Mouse (Mus musculus): ENCODE measurements around the gene Rnf43. TPM values are rescaled to one million over a fixed set of nuclear protein-coding genes. Genes with fewer than 3 reads are reported as not detected.

The Rnf43 gene
- not detected for polyA plus RNA-seq (2012; fragmentation: generic; extraction: Trizol)
- long read RNA-seq, experiment 1, result 0 reads
- long read RNA-seq, experiment 2, result 0 reads

DNA sequence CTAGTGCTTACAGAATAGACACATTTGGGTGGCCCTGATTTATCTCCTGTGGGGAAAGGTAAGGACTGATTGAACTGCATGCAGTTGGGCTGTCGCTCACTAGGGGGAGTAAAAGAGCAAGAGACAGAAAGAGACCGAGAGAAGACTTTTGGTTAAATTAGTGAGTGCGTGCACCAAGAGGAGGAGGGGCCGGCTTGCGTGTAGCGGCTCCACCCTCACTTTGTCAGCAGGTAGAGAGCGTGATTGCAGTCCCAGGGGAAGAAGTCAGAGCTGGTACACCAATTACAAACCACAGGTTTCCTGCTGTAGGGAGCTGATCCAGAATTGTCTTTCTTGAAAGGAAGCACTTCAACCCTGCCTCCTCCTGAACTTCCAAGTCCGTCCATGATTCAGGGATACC lies at the start of gene Rnf43:
Gene Rnf43, plus strand, starts transcription at position 316 of the 400 bp plus-strand sequence.
- TF ChIP-seq CTCF (IDR thresholded peaks at IDR 0.05; ENCODE audit: control insufficient read depth, insufficient read depth, insufficient read length), result peak; percentile 44
- no peak for TF ChIP-seq USF1 (IDR thresholded peaks at IDR 0.05; ENCODE audit: low read depth)
- no peak for TF ChIP-seq FOSL1 (IDR thresholded peaks at IDR 0.05; ENCODE audit: insufficient read depth, low read length, poor library complexity, severe bottlenecking)
- Histone ChIP-seq H3K79me2 (ENCODE audit: control insufficient read depth, insufficient read depth) (no peaks in the 10 kb centered on the region), H3K4me3 (ENCODE audit: insufficient read depth, poor library complexity, severe bottlenecking) (no peak within 1 kb of the TSS), H3K79me3 (ENCODE audit: low read depth) (no peaks in the 10 kb centered on the region), H3K36me3 (ENCODE audit: control insufficient read depth, insufficient read depth) (no peaks in the 10 kb centered on the region), H3ac (ENCODE audit: control insufficient read depth, insufficient read length, low read depth) (no peak within 1 kb of the TSS), H3K27me3 (ENCODE audit: control insufficient read depth, insufficient read depth, insufficient read length) (peaks cover 20% of the 10 kb centered on the region)

DNA sequence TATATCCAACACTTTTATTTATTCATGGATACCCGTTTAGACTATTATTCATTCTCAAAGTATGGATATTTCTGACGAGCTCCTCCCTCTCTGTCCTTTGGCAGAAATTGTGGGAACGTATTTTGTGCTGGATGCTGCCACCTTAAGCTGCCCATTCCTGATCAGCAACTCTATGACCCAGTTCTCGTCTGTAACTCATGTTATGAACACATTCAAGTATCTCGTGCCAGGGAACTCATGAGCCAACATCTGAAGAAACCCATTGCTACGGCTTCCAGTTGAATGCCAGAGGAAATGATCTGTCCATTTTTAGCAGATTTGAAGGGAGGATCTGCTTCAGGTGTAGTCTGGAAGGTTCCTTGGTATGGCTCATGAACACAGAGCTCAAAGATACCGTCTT lies 48.5 kb upstream of the Rnf43 start:
- TF ChIP-seq MYOG (IDR thresholded peaks at IDR 0.05; ENCODE audit: control insufficient read depth, extremely low read depth, insufficient read length), result no peak
- no peak for TF ChIP-seq MAX (IDR thresholded peaks at IDR 0.05)
- no peak for TF ChIP-seq FOSL1 (IDR thresholded peaks at IDR 0.05; ENCODE audit: insufficient read depth, low read length, poor library complexity, severe bottlenecking)
- TF ChIP-seq USF1 (IDR thresholded peaks at IDR 0.05; ENCODE audit: low read depth), result no peak
- TF ChIP-seq CEBPB (IDR thresholded peaks at IDR 0.05; ENCODE audit: low read depth), result no peak
- no peak for TF ChIP-seq MYOD1 (IDR thresholded peaks at IDR 0.05; ENCODE audit: control insufficient read depth, insufficient read length, low read depth)
- no peak for TF ChIP-seq CTCF (IDR thresholded peaks at IDR 0.05; ENCODE audit: control insufficient read depth, insufficient read depth, insufficient read length)
- peaks cover 88% of the 10 kb centered on the region for H3K36me3 ChIP-seq (ENCODE audit: control insufficient read depth, insufficient read depth)

DNA sequence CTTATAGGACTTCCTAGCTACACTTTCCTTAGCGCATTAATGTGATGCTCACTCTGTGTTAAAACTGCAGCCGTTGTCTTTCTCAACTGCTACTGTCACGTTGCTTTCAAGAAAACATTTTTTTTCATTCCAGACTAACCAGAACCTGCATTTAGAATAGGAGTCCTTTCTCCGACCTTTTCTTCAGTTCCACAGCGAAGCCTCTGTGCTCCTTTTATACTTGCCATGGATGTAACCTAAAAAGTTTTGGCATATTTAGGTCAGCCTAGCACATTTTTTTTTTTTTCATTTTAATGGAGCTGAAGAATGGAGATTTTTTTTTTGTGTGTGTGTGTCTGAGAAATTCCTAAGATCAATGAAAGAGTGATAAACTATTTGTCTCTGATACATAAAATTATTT lies 47.0 kb upstream of the Rnf43 start:
- Histone ChIP-seq H3ac (ENCODE audit: control insufficient read depth, insufficient read length, low read depth) (no peak overlapping the region), H3K79me2 (ENCODE audit: control insufficient read depth, insufficient read depth) (no peaks in the 10 kb centered on the region), H3K4me3 (ENCODE audit: insufficient read depth, poor library complexity, severe bottlenecking) (no peak overlapping the region), H3K27me3 (ENCODE audit: control insufficient read depth, insufficient read depth, insufficient read length) (no peaks in the 10 kb centered on the region), H3K79me3 (ENCODE audit: low read depth) (no peaks in the 10 kb centered on the region), H3K36me3 (ENCODE audit: control insufficient read depth, insufficient read depth) (peaks cover 78% of the 10 kb centered on the region)
- TF ChIP-seq MAX (IDR thresholded peaks at IDR 0.05) (no peak), MYOD1 (IDR thresholded peaks at IDR 0.05; ENCODE audit: control insufficient read depth, insufficient read length, low read depth) (no peak), USF1 (IDR thresholded peaks at IDR 0.05; ENCODE audit: low read depth) (no peak), MYOG (IDR thresholded peaks at IDR 0.05; ENCODE audit: control insufficient read depth, extremely low read depth, insufficient read length) (no peak), CEBPB (IDR thresholded peaks at IDR 0.05; ENCODE audit: low read depth) (no peak), CTCF (IDR thresholded peaks at IDR 0.05; ENCODE audit: control insufficient read depth, insufficient read depth, insufficient read length) (no peak)

More for the DNA sequence above, 48.5 kb upstream of the Rnf43 start:
- H3ac ChIP-seq (ENCODE audit: control insufficient read depth, insufficient read length, low read depth), result no peak overlapping the region
- H3K4me3 ChIP-seq (ENCODE audit: insufficient read depth, poor library complexity, severe bottlenecking), result no peak overlapping the region
- no peaks in the 10 kb centered on the region for H3K79me3 ChIP-seq (ENCODE audit: low read depth)
- H3K79me2 ChIP-seq (ENCODE audit: control insufficient read depth, insufficient read depth), result no peaks in the 10 kb centered on the region
- H3K27me3 ChIP-seq (ENCODE audit: control insufficient read depth, insufficient read depth, insufficient read length), result no peaks in the 10 kb centered on the region

DNA sequence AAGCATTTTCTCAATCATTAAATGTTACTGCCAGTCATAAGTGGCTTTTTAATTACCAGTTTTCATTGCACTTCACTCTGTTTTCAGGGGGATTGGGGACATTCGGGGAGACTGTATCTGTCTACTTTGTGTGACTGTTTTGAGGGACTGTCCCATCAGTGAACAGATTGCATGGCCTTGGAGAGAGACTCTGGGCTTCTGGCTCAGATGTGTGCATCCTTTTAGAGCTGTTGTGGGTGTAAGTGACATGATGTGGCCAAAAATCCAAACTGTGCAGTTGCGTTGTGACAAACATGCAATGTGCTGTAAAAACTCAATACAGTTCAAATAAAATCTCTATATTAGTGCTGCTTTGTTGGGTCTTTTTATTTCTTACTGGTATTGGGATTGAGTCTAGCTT lies 46.6 kb upstream of the Rnf43 start:
- Histone ChIP-seq H3ac (ENCODE audit: control insufficient read depth, insufficient read length, low read depth) (no peak overlapping the region), H3K36me3 (ENCODE audit: control insufficient read depth, insufficient read depth) (peaks cover 78% of the 10 kb centered on the region), H3K79me2 (ENCODE audit: control insufficient read depth, insufficient read depth) (no peaks in the 10 kb centered on the region), H3K79me3 (ENCODE audit: low read depth) (no peaks in the 10 kb centered on the region), H3K4me3 (ENCODE audit: insufficient read depth, poor library complexity, severe bottlenecking) (no peak overlapping the region), H3K27me3 (ENCODE audit: control insufficient read depth, insufficient read depth, insufficient read length) (no peaks in the 10 kb centered on the region)
- TF ChIP-seq CEBPB (IDR thresholded peaks at IDR 0.05; ENCODE audit: low read depth) (no peak), CTCF (IDR thresholded peaks at IDR 0.05; ENCODE audit: control insufficient read depth, insufficient read depth, insufficient read length) (no peak), MYOG (IDR thresholded peaks at IDR 0.05; ENCODE audit: control insufficient read depth, extremely low read depth, insufficient read length) (no peak), MAX (IDR thresholded peaks at IDR 0.05) (no peak)

GRCm38 (mm10) chr11:87616790-87617474 lies 45.6 kb upstream of the Rnf43 start, which contains the start of gene Hsf5:
TSS of gene Hsf5 (plus strand) at chr11:87617164.
- Histone ChIP-seq H3K79me3 (ENCODE audit: low read depth) (no peaks in the 10 kb centered on the region), H3ac (ENCODE audit: control insufficient read depth, insufficient read length, low read depth) (no peak within 1 kb of the TSS), H3K4me3 (ENCODE audit: insufficient read depth, poor library complexity, severe bottlenecking) (no peak within 1 kb of the TSS), H3K36me3 (ENCODE audit: control insufficient read depth, insufficient read depth) (peaks cover 68% of the 10 kb centered on the region), H3K79me2 (ENCODE audit: control insufficient read depth, insufficient read depth) (no peaks in the 10 kb centered on the region), H3K27me3 (ENCODE audit: control insufficient read depth, insufficient read depth, insufficient read length) (no peaks in the 10 kb centered on the region)
- TF ChIP-seq FOSL1 (IDR thresholded peaks at IDR 0.05; ENCODE audit: insufficient read depth, low read length, poor library complexity, severe bottlenecking), result no peak
- TF ChIP-seq MYOD1 (IDR thresholded peaks at IDR 0.05; ENCODE audit: control insufficient read depth, insufficient read length, low read depth), result no peak
- no peak for TF ChIP-seq CTCF (IDR thresholded peaks at IDR 0.05; ENCODE audit: control insufficient read depth, insufficient read depth, insufficient read length)
- TF ChIP-seq MAX (IDR thresholded peaks at IDR 0.05), result no peak
- TF ChIP-seq CEBPB (IDR thresholded peaks at IDR 0.05; ENCODE audit: low read depth), result no peak

DNA sequence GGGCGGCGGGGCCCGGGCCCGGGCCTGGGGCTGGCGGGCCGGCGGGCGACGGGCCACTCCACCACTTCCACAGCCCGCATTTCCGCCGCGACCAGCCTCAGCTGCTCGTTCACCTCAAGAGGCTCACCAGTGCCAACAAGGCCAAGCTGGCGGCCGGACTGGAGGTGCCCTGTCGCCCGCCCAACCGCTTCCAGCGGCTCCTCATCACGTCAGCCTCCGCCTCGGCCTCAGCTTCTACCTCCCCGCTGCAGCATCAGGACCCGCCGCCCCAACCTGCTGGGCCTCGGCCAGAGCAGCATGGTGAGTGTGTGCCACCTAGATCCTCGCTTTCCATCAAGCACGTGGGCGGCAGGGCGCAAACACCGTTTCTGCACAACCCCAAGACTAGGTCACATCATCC lies 44.9 kb upstream of the Rnf43 start:
- Histone ChIP-seq H3K4me3 (ENCODE audit: insufficient read depth, poor library complexity, severe bottlenecking) (no peak overlapping the region), H3K79me2 (ENCODE audit: control insufficient read depth, insufficient read depth) (no peaks in the 10 kb centered on the region), H3ac (ENCODE audit: control insufficient read depth, insufficient read length, low read depth) (no peak overlapping the region), H3K36me3 (ENCODE audit: control insufficient read depth, insufficient read depth) (peaks cover 61% of the 10 kb centered on the region), H3K79me3 (ENCODE audit: low read depth) (no peaks in the 10 kb centered on the region), H3K27me3 (ENCODE audit: control insufficient read depth, insufficient read depth, insufficient read length) (no peaks in the 10 kb centered on the region)
- no peak for TF ChIP-seq CEBPB (IDR thresholded peaks at IDR 0.05; ENCODE audit: low read depth)
- TF ChIP-seq USF1 (IDR thresholded peaks at IDR 0.05; ENCODE audit: low read depth), result no peak

All from C2C12 (cell line).